Mouse (Mus musculus) thymus, adult 2 months (tissue): Measurements from ENCODE around the gene Jun.

Experiments used
- CTCF ChIP-seq: fragments of 200-500 bp; IDR thresholded peaks from 2 replicates; pipeline ENCODE4 v1.5.1; 2012; ENCODE audit warnings: mild to moderate bottlenecking, control low read depth, low read length, moderate library complexity, borderline replicate concordance; ENCODE audit not compliant: control insufficient read depth, poor library complexity, insufficient read depth; ENCODE audit errors: extremely low read depth
- POLR2A ChIP-seq: fragments of 200-500 bp; IDR thresholded peaks from 2 replicates; pipeline ENCODE4 v1.6.1; 2012; ENCODE audit warnings: mild to moderate bottlenecking, low read length, control low read depth, moderate library complexity; ENCODE audit not compliant: control insufficient read depth, poor library complexity, insufficient read depth; ENCODE audit errors: extremely low read depth

GRCm38 (mm10) chr4:95005251-95005830 lies 46.7 kb downstream of the Jun start:
- TF ChIP-seq CTCF (no peak), POLR2A (no peak)
